Mouse (Mus musculus): ENCODE data around the gene Frat2.

- TF ChIP-seq GATA1 (IDR thresholded peaks at IDR 0.05; ENCODE audit: borderline replicate concordance, low read length) (no peak), FLI1 (IDR thresholded peaks at IDR 0.05; ENCODE audit: low read length) (no peak)
These were observed 46.8 kb downstream of the Frat2 start for GRCm38 (mm10) chr19:41800986-41801741.

All from megakaryocyte, embryonic 14.5 days (primary cell).